Comparison of ENCODE assay signal across 9 mouse cellular contexts in the genomic region with DNA sequence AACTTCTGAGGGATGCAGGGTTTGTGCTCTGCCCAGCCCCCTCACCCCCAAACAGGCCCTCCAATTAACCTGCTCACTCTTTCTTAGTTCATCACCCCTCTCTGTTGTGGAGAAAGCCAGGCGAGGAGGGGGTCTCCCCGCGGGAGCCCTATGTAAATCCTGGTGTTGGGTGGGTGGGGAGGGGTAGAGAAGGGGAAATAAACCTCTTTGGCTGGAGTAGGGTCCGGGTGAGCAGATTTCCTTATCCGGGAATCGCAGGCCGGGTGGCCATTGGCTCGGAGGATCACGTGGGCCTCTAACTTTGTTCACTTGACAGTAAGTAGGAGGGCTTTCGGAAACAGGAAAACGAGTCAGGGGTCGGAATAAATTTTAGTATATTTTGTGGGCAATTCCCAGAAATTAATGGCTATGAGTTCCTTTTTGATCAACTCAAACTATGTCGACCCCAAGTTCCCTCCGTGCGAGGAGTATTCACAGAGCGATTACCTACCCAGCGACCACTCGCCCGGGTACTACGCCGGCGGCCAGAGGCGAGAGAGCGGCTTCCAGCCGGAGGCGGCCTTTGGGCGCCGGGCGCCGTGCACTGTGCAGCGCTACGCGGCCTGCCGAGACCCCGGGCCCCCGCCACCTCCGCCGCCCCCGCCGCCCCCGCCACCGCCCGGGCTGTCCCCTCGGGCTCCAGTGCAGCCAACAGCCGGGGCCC. TPM values are rescaled to one million over a fixed set of nuclear protein-coding genes. Genes with fewer than 3 reads are reported as not detected.
A peak's percentile ranks its signal among the peaks of the same experiment; 100 is the strongest.
DNase-seq lines count a peak whose midpoint lies in the region; ATAC-seq and TF ChIP-seq lines count a peak whose summit lies in the region.
"Had no signal": no experiment of that assay in that cellular context is flagged by ENCODE, and none has a peak within 500 bp of the region (broad histone marks: within the 10 kb centered on the region; RNA-seq: fewer than 3 reads in every experiment).

No protein-coding gene starts in this region.

- no peak overlapping the region for H3K27ac ChIP-seq in forebrain, embryonic 10.5 days
- peak overlapping the region; percentile 99 for H3K27ac ChIP-seq in hindbrain, embryonic 14.5 days
- peak overlapping the region; percentile 80 for H3K27ac ChIP-seq in liver, adult 2 months (replicated peaks; ENCODE audit: insufficient read depth, low read depth, low read length)
- H3K27ac ChIP-seq in midbrain, embryonic 16.5 days (ENCODE audit: low read length) = no peak overlapping the region

- peak overlapping the region; percentile 48 for H3K4me3 ChIP-seq in forebrain, embryonic 10.5 days
- peak overlapping the region; percentile 48 for H3K4me3 ChIP-seq in hindbrain, embryonic 14.5 days (replicated peaks; ENCODE audit: low read length)
- peak overlapping the region; percentile 89 for H3K4me3 ChIP-seq in liver, adult 2 months (ENCODE audit: insufficient read depth, low read depth, low read length)
- H3K4me3 ChIP-seq in midbrain, embryonic 16.5 days (ENCODE audit: low read depth, low read length) = no peak overlapping the region

- peak overlapping the region; percentile 77 for H3K4me2 ChIP-seq in hindbrain, embryonic 14.5 days (replicated peaks)
- H3K4me2 ChIP-seq in midbrain, embryonic 16.5 days (ENCODE audit: low read length) = peak overlapping the region; percentile 12; the same call in 1 of the 2 replicates

- no peak for TF ChIP-seq CTCF in liver, adult 2 months (IDR thresholded peaks at IDR 0.05; ENCODE audit: low read depth, low read length)

- H3K4me1 ChIP-seq in forebrain, embryonic 10.5 days = peaks cover 20% of the 10 kb centered on the region
- no peaks in the 10 kb centered on the region; the same call in 1 of the 2 replicates for H3K4me1 ChIP-seq in hindbrain, embryonic 14.5 days (replicated peaks; ENCODE audit: control insufficient read depth, insufficient read depth, low read length)
- no peaks in the 10 kb centered on the region for H3K4me1 ChIP-seq in liver, adult 2 months (ENCODE audit: control insufficient read depth, insufficient read depth, low read length)
- H3K4me1 ChIP-seq in midbrain, embryonic 16.5 days (ENCODE audit: control insufficient read depth, insufficient read depth, low read length) = no peaks in the 10 kb centered on the region

- no peaks in the 10 kb centered on the region for H3K9me3 ChIP-seq in forebrain, embryonic 10.5 days
- H3K9me3 ChIP-seq in hindbrain, embryonic 14.5 days (ENCODE audit: control insufficient read depth, low read length) = no peaks in the 10 kb centered on the region
- no peaks in the 10 kb centered on the region for H3K9me3 ChIP-seq in midbrain, embryonic 16.5 days (replicated peaks; ENCODE audit: control insufficient read depth, low read length, poor library complexity, severe bottlenecking)

- peak; percentile 59 to 60 for DNase-seq in spleen, adult 18-20 months
- DNase-seq in spleen, adult 12 weeks (ENCODE audit: low spot score) = no peak
- peak; percentile 76 for DNase-seq in forebrain, embryonic 10.5 days (ENCODE audit: extremely low spot score, low spot score)
- DNase-seq in hindbrain, embryonic 14.5 days (ENCODE audit: low spot score) = peak; percentile 77
- DNase-seq in liver, adult 2 months (ENCODE audit: extremely low read depth, low read depth, low spot score) = no peak
- no peak for DNase-seq in cerebellum, adult 8-10 months
- no peak for DNase-seq in layer of hippocampus, postnatal 25 days (ENCODE audit: extremely low spot score in 1 of 2, low spot score in 1 of 2)

- no peaks in the 10 kb centered on the region for H3K36me3 ChIP-seq in forebrain, embryonic 10.5 days (replicated peaks)
- H3K36me3 ChIP-seq in hindbrain, embryonic 14.5 days (replicated peaks; ENCODE audit: control insufficient read depth, insufficient read depth) = no peaks in the 10 kb centered on the region
- H3K36me3 ChIP-seq in liver, adult 2 months (ENCODE audit: control insufficient read depth, insufficient read depth, low read length) = no peaks in the 10 kb centered on the region; the same call in 1 of the 2 replicates
- no peaks in the 10 kb centered on the region for H3K36me3 ChIP-seq in midbrain, embryonic 16.5 days (ENCODE audit: control insufficient read depth, insufficient read depth, low read length)

- peaks cover 3% of the 10 kb centered on the region; the same call in 1 of the 2 replicates for H3K79me2 ChIP-seq in liver, adult 2 months (ENCODE audit: control insufficient read depth, insufficient read depth, low read length)

- under 1% methylated on average over 41 of the region's 45 CpGs for WGBS in forebrain, embryonic 10.5 days
- under 1% methylated on average over 36 of the region's 45 CpGs for WGBS in hindbrain, embryonic 14.5 days
- WGBS in liver, adult 2 months = 3% methylated on average over 45 of the region's 45 CpGs
- 0% methylated on average over 40 of the region's 45 CpGs for WGBS in midbrain, embryonic 16.5 days

- H3K9ac ChIP-seq in hindbrain, embryonic 14.5 days = peak overlapping the region; percentile 97
- peak overlapping the region; percentile 90 for H3K9ac ChIP-seq in liver, adult 2 months (ENCODE audit: low read depth, low read length)
- H3K9ac ChIP-seq in midbrain, embryonic 16.5 days (ENCODE audit: low read depth, low read length) = no peak overlapping the region

- H3K27me3 ChIP-seq in forebrain, embryonic 10.5 days (ENCODE audit: poor library complexity, severe bottlenecking) = peaks cover 100% of the 10 kb centered on the region
- peaks cover 90% of the 10 kb centered on the region for H3K27me3 ChIP-seq in hindbrain, embryonic 14.5 days (ENCODE audit: control insufficient read depth, insufficient read depth, low read length)
- H3K27me3 ChIP-seq in liver, adult 2 months (ENCODE audit: control insufficient read depth, insufficient read depth, low read length) = peaks cover 14% of the 10 kb centered on the region
- H3K27me3 ChIP-seq in midbrain, embryonic 16.5 days (ENCODE audit: control insufficient read depth, insufficient read depth, low read depth, low read length) = peaks cover 90% of the 10 kb centered on the region
- H3K27me3 ChIP-seq: Patski had no signal

- ATAC-seq in hindbrain, embryonic 14.5 days (ENCODE audit: low FRiP score) = peak; percentile 71
- ATAC-seq in midbrain, embryonic 16.5 days = no peak

- TF ChIP-seq POLR2A in liver, adult 2 months (IDR thresholded peaks at IDR 0.05; ENCODE audit: extremely low read depth, insufficient read depth, low read length) = no peak

RNA-seq across cellular contexts. Expression of gene Hoxb4, which starts 0.5 kb away (rescaled TPM):
- polyA plus RNA-seq in forebrain, embryonic 10.5 days (2016; fragmentation: Nextera tagmentation; extraction: Ambion mirVana) = not detected in 2 replicates
- polyA plus RNA-seq in hindbrain, embryonic 14.5 days (2014; fragmentation: Nextera tagmentation; extraction: Ambion mirVana) = 4.0 and 5.4 TPM in 2 replicates
- 0.37 and 0.67 TPM in 2 replicates for total RNA-seq in liver, adult 2 months (2014; rRNA removed)
- polyA plus RNA-seq in liver, adult 2 months (2012; rRNA removed) = 0.55 and 0.91 TPM in 2 replicates
- polyA plus RNA-seq in midbrain, embryonic 16.5 days (2015; fragmentation: Nextera tagmentation; extraction: Ambion mirVana) = not detected in 2 replicates
- total RNA-seq in layer of hippocampus, postnatal 25 days (2021) = not detected

RNA-seq across cellular contexts. Expression of gene Hoxb3, which starts 4.6 kb away (rescaled TPM):
- polyA plus RNA-seq in forebrain, embryonic 10.5 days (2016; fragmentation: Nextera tagmentation; extraction: Ambion mirVana) = not detected in 2 replicates
- polyA plus RNA-seq in hindbrain, embryonic 14.5 days (2014; fragmentation: Nextera tagmentation; extraction: Ambion mirVana) = 12.8 and 17.2 TPM in 2 replicates
- 0.18 and 0.47 TPM in 2 replicates for total RNA-seq in liver, adult 2 months (2014; rRNA removed)
- polyA plus RNA-seq in liver, adult 2 months (2012; rRNA removed) = 0.47 and 0.48 TPM in 2 replicates
- not detected in 2 replicates for polyA plus RNA-seq in midbrain, embryonic 16.5 days (2015; fragmentation: Nextera tagmentation; extraction: Ambion mirVana)
- not detected for total RNA-seq in layer of hippocampus, postnatal 25 days (2021)

RNA-seq across cellular contexts. Expression of gene Hoxb5, which starts 15.4 kb away (rescaled TPM):
- polyA plus RNA-seq in forebrain, embryonic 10.5 days (2016; fragmentation: Nextera tagmentation; extraction: Ambion mirVana) = not detected in 2 replicates
- polyA plus RNA-seq in hindbrain, embryonic 14.5 days (2014; fragmentation: Nextera tagmentation; extraction: Ambion mirVana) = 140 and 157 TPM in 2 replicates
- 0.09 and 0.20 TPM in 2 replicates for total RNA-seq in liver, adult 2 months (2014; rRNA removed)
- 0.35 and 0.40 TPM in 2 replicates for polyA plus RNA-seq in liver, adult 2 months (2012; rRNA removed)
- 0.14 TPM in 1 of 2 replicates, not detected in the other for polyA plus RNA-seq in midbrain, embryonic 16.5 days (2015; fragmentation: Nextera tagmentation; extraction: Ambion mirVana)
- total RNA-seq in layer of hippocampus, postnatal 25 days (2021) = not detected

RNA-seq across cellular contexts. Expression of gene Hoxb6, which starts 26.2 kb away (rescaled TPM):
- polyA plus RNA-seq in forebrain, embryonic 10.5 days (2016; fragmentation: Nextera tagmentation; extraction: Ambion mirVana) = not detected in 2 replicates
- 71.4 and 90.1 TPM in 2 replicates for polyA plus RNA-seq in hindbrain, embryonic 14.5 days (2014; fragmentation: Nextera tagmentation; extraction: Ambion mirVana)
- total RNA-seq in liver, adult 2 months (2014; rRNA removed) = 0.07 TPM in 1 of 2 replicates, not detected in the other
- polyA plus RNA-seq in liver, adult 2 months (2012; rRNA removed) = 0.15 and 0.30 TPM in 2 replicates
- not detected in 2 replicates for polyA plus RNA-seq in midbrain, embryonic 16.5 days (2015; fragmentation: Nextera tagmentation; extraction: Ambion mirVana)
- total RNA-seq in layer of hippocampus, postnatal 25 days (2021) = not detected

RNA-seq across cellular contexts. Expression of gene Hoxb2, which starts 31.8 kb away (rescaled TPM):
- not detected in 2 replicates for polyA plus RNA-seq in forebrain, embryonic 10.5 days (2016; fragmentation: Nextera tagmentation; extraction: Ambion mirVana)
- 39.5 and 42.9 TPM in 2 replicates for polyA plus RNA-seq in hindbrain, embryonic 14.5 days (2014; fragmentation: Nextera tagmentation; extraction: Ambion mirVana)
- total RNA-seq in liver, adult 2 months (2014; rRNA removed) = 0.46 and 0.60 TPM in 2 replicates
- polyA plus RNA-seq in liver, adult 2 months (2012; rRNA removed) = 0.98 and 1.3 TPM in 2 replicates
- 0.11 and 0.21 TPM in 2 replicates for polyA plus RNA-seq in midbrain, embryonic 16.5 days (2015; fragmentation: Nextera tagmentation; extraction: Ambion mirVana)
- total RNA-seq in layer of hippocampus, postnatal 25 days (2021) = not detected

Comparison
In these comparisons a context has a peak if more than half of its experiments do, and no peak if none do; other contexts are left out.
1. DNase-seq: peak in spleen, adult 18-20 months (2 of 2), forebrain, embryonic 10.5 days (single experiment) and hindbrain, embryonic 14.5 days (single experiment); none in spleen, adult 12 weeks (single experiment), liver, adult 2 months (single experiment), cerebellum, adult 8-10 months (single experiment) and layer of hippocampus, postnatal 25 days (0 of 2).
2. H3K27ac ChIP-seq: peak in hindbrain, embryonic 14.5 days (single experiment) and liver, adult 2 months (single experiment); none in forebrain, embryonic 10.5 days (single experiment) and midbrain, embryonic 16.5 days (single experiment).
3. RNA of gene Hoxb5, which starts 15.4 kb away (polyA plus RNA-seq): 140 to 157 TPM in hindbrain, embryonic 14.5 days; 0.35 to 0.40 TPM in liver, adult 2 months, not detected in forebrain, embryonic 10.5 days and 0.14 TPM in midbrain, embryonic 16.5 days; every median in the first group is over 100 times any median in the second.